Mouse (Mus musculus): ENCODE measurements around the gene Ppp1r36. TPM values are rescaled to one million over a fixed set of nuclear protein-coding genes. Genes with fewer than 3 reads are reported as not detected.

Gene Ppp1r36
- not detected in 2 replicates for total RNA-seq (2017)

GRCm38 (mm10) chr12:76417433-76417854, at the start of gene Ppp1r36:
Gene Ppp1r36 (plus strand): TSS chr12:76417538.
- no peak for ATAC-seq (ENCODE audit: extremely low read depth, insufficient number of reproducible peaks, low FRiP score, poor library complexity, severe bottlenecking)

- no peak for ATAC-seq (ENCODE audit: extremely low read depth, insufficient number of reproducible peaks, low FRiP score, poor library complexity, severe bottlenecking)
Measured at GRCm38 (mm10) chr12:76368201-76368789, 49.0 kb upstream of the Ppp1r36 start.

DNA sequence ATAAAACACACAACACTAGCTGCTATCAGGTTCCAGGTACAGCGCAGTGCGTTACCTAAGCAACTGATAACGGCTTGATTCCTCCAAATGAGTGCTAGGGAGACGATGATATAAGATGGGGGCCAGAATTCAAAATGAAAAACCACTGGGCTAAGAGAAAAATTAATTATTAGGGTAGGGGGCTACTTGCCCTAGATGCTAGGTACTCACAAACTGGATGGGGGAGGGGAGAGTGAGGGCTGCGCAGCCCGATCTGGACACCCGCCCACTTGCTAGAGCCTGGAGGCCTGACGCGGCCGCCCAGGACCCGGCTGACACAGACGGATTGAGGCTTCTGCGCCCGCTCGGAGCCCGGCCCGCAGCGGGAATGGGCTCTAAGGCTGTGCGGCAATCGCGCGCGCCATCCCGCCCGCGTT, 48.5 kb upstream of the Ppp1r36 start:
- ATAC-seq (ENCODE audit: extremely low read depth, insufficient number of reproducible peaks, low FRiP score, poor library complexity, severe bottlenecking) = no peak

DNA sequence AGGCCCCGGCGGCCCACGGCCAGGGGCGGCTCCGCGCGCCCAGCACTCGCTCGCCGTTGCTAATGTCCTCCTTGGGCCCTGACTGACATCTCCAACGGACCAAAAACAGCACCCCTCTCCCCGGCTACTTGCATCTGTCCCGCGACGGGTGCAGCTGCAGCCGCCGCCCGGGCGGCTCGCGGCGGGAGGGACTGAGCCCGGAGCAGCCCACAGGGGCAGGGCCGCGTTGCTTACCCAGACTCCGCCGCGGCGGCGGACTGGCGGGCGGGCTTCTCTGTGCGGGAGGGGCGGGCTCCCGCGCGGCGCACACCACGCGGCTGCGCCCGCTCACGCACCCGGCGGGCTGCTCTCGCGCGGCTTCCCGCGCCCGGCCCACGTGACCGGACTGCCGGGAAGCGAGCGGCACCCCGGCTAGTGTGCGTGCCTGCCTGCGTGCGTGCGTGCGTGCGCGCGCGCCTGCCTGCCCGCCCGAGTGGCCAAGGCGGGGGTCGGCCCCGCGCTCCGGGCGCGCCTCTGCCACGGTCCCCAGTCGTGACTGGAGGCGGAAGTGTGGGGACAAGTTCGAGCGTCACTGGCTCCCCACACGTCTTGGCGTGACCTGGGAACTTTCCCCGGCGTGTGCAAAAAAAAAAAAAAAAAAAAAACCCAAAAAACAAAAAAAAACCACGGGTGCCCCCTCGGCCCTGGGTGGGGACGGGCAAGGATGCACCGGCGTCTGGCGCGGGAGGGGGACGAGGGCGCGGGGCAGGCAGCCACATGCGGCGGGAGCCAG, 47.9 kb upstream of the Ppp1r36 start, which contains the start of gene Zbtb25:
Gene Zbtb25 (minus strand): TSS at position 397 of the 772 bp plus-strand sequence.
- ATAC-seq (ENCODE audit: extremely low read depth, insufficient number of reproducible peaks, low FRiP score, poor library complexity, severe bottlenecking) = peak; percentile 47

DNA sequence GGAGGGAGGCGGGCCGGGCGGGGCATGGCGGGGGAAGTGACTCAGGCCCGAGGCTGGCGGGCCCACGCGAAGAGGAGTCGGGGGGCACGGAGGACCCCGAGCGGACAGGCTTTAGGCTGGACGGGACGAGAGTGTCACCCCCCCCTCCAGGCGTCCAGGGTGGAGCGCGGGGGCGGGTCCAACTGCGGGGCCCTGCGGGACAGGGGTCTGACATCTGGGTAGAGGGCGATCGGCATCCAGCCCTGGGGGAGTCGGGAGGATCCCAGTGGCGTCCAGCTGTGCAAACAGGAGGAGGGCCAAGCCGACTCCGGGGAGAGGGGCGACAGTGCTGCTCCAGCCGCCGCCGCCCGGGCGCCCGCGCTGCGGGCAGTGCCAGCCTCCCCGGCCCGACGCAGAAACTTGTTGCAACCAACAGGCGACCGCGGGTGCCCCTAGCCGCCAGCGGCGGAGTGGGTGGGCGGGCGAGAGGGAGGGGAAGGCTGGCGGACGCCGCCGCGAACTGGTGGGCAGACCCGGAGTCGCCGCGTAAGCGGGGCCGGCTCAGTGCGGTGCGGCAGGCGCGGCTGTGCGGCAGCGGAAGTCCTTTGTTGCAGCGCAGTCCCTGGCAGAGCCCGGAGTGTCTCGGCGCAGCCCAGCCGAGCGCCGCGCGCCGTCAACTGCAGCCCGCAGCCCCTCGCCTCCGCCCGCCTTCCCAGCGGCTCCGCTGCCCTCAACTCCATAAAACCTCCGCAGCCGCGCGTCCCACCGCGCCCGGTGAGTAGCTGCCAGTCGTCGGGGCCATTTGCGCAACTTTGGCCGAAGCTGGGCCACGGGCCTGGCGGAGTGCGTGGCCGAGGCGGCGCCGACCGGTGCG, 47.1 kb upstream of the Ppp1r36 start, which contains the start of gene Zbtb1:
Gene Zbtb1 (plus strand): TSS at position 289 of the 853 bp plus-strand sequence.
- peak; percentile 32 for ATAC-seq (ENCODE audit: extremely low read depth, insufficient number of reproducible peaks, low FRiP score, poor library complexity, severe bottlenecking)

GRCm38 (mm10) chr12:76370831-76371571, 46.3 kb upstream of the Ppp1r36 start:
- no peak for ATAC-seq (ENCODE audit: extremely low read depth, insufficient number of reproducible peaks, low FRiP score, poor library complexity, severe bottlenecking)

GRCm38 (mm10) chr12:76372046-76372445, 45.3 kb upstream of the Ppp1r36 start:
- ATAC-seq (ENCODE audit: extremely low read depth, insufficient number of reproducible peaks, low FRiP score, poor library complexity, severe bottlenecking) = no peak

DNA sequence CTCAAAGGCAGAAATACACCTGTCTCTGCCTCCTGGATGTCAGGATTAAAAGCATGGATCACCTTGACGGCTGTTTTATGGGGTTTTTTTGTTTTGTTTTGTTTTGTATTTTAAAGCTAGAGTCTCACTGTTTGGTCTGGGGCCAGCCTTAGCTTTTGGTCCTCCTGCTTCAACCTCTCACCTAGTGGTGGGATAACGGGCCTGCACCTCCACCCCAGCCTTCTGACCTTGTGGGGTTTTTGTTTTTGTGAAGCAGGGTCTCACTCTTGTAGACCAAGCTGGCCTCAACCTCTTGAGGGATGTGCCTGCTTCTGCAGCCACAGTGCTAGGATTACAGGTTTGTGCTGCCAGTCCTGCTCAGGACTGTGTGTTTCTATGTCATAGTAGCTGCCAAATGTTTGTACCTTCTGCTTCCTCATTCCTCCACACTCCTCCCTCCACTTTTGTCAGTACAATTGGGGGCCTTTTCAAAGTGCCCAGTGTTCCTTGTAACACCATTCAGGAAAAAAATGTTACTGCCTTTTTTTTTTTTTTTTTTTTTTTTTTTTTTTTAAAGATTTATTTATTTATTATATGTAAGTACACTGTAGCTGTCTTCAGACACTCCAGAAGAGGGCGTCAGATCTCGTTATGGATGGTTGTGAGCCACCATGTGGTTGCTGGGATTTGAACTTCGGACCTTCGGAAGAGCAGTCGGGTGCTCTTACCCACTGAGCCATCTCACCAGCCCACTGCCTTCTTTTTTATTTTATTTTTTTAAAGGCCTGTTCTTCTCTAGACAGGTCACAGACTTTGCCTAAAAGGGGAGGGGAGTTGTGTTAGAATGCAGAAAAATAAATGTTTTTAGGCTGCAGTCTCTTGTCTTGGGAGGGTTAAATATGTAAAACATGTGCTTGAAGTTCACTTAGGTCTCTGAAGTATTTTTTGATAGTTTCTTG, 44.2 kb upstream of the Ppp1r36 start:
- peak; percentile 20; the same call in 1 of the 2 replicates for ATAC-seq (ENCODE audit: extremely low read depth, insufficient number of reproducible peaks, low FRiP score, poor library complexity, severe bottlenecking)

DNA sequence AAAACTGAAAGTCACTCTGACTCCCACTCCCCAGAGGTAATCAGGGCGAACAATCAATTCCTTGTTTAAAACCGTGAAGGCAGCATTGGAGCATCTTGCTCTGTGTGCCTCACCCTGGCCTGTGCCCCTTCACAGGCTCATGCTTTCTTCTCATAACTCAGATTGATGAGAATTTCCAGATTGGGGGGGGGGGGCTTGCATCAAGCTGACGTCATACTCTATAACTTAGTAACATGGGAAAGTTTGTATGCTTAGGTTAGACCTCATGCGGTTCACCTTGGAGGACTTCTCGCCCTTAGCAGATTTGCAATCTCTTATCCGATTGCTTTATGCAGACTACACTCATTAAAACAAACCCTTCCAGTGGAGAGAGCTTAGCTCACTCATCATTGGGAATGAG, 43.3 kb upstream of the Ppp1r36 start:
- ATAC-seq (ENCODE audit: extremely low read depth, insufficient number of reproducible peaks, low FRiP score, poor library complexity, severe bottlenecking) = no peak

DNA sequence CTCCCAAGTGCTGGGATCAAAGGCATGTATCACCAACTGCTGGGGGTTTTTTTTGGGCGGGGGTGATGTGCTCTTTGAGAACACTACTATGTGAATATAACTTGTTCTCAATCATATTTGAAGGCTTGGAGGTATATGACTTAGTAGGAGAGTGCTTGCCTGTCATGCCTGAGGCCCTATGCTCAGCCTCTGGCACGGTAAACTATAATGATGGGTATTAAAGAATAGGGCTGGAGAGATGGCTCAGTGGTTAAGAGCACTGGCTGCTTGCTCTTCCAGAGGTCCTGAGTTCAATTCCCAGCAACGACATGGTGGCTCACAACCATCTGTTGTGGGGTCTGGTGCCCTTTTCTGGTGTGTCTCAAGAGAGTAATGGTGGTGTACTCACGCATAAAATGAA, 42.4 kb upstream of the Ppp1r36 start:
- no peak for ATAC-seq (ENCODE audit: extremely low read depth, insufficient number of reproducible peaks, low FRiP score, poor library complexity, severe bottlenecking)

DNA sequence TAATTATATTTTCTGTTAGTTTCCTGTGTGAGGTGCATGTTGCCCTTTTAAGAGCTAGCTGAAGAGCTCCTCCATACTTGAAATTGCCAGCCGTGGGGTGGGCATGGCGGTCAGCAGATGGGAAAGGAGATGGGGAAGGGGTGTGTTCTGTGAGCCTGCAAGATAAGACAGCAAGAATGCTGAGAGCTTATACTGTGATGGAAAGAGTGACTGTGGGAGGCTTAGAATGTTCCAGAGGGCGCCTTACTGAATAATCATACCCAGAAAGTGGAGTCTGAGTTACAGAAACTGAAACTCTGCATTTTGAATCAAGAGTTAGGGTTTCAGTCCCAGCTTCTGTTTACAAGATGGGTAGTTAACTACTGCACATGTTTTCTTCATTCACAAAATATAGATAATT, 41.8 kb upstream of the Ppp1r36 start:
- ATAC-seq (ENCODE audit: extremely low read depth, insufficient number of reproducible peaks, low FRiP score, poor library complexity, severe bottlenecking) = no peak

GRCm38 (mm10) chr12:76376649-76377048, 40.7 kb upstream of the Ppp1r36 start:
- peak; percentile 78 for ATAC-seq (ENCODE audit: extremely low read depth, insufficient number of reproducible peaks, low FRiP score, poor library complexity, severe bottlenecking)

GRCm38 (mm10) chr12:76377059-76377458, 40.3 kb upstream of the Ppp1r36 start:
- peak; percentile 72 for ATAC-seq (ENCODE audit: extremely low read depth, insufficient number of reproducible peaks, low FRiP score, poor library complexity, severe bottlenecking)

DNA sequence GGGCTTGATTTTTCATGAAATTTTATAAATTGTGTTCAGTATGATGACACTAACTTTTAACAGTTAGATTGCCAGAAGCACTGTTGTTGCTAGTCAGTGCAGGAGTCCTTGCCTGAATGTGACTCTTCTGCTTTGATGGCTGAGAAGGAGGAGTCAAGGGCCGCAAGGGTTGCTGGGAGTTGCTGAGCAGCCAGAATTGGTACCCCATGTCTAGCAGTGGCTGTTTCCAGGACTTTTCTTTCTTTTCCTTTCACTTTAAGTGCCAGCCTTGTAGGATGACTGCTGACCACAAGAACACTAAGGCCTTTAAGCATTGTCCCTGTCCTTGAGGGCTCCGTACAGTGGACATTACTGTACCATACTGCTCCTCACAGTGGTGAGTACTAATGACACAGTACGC, 39.6 kb upstream of the Ppp1r36 start:
- no peak for ATAC-seq (ENCODE audit: extremely low read depth, insufficient number of reproducible peaks, low FRiP score, poor library complexity, severe bottlenecking)

DNA sequence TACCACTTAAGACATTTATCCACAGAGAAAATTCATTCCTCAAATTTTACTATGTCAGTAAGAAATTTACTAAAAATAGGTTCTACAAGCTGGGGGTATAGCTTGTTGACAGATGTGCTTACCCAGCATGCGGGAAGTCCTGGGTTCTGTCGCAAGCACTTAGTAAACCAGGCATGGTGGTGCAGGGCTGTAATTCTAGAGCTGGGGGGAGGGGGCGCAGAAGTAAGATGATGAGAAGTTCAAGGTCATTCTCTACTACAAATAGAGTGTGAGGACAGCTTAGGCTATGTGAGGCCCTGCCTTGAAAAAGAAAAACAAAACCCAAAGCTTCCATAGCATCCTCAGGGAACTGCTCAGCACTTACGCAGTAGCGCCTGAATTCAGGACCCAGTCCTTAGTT, 38.8 kb upstream of the Ppp1r36 start:
- no peak for ATAC-seq (ENCODE audit: extremely low read depth, insufficient number of reproducible peaks, low FRiP score, poor library complexity, severe bottlenecking)

- ATAC-seq (ENCODE audit: extremely low read depth, insufficient number of reproducible peaks, low FRiP score, poor library complexity, severe bottlenecking) = no peak
Measured at GRCm38 (mm10) chr12:76380151-76380550, 37.2 kb upstream of the Ppp1r36 start.

DNA sequence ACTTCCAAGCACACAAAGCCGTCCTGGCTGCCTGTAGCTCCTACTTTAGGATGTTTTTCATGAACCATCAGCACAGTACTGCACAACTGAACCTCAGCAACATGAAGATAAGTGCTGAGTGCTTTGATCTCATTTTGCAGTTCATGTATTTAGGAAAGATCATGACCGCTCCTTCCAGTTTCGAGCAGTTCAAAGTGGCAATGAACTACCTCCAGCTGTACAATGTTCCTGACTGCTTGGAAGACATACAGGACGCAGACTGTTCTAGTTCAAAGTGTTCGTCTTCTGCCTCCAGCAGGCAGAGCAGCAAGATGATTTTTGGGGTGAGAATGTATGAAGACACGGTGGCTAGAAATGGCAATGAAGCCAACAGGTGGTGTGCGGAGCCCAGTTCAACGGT, 32.0 kb upstream of the Ppp1r36 start:
- no peak for ATAC-seq (ENCODE audit: extremely low read depth, insufficient number of reproducible peaks, low FRiP score, poor library complexity, severe bottlenecking)

- no peak for ATAC-seq (ENCODE audit: extremely low read depth, insufficient number of reproducible peaks, low FRiP score, poor library complexity, severe bottlenecking)
Measured at GRCm38 (mm10) chr12:76388794-76389193, 28.5 kb upstream of the Ppp1r36 start.

Data from neutrophil, adult 5-6 weeks (primary cell).